Mouse (Mus musculus): Measurements from ENCODE around the gene Parp14. TPM values are rescaled to one million over a fixed set of nuclear protein-coding genes. Genes with fewer than 3 reads are reported as not detected.

The Parp14 gene
- polyA plus RNA-seq, 3 experiments from 2014 or later = 36.0 to 48.6 (median 36.6) TPM

DNA sequence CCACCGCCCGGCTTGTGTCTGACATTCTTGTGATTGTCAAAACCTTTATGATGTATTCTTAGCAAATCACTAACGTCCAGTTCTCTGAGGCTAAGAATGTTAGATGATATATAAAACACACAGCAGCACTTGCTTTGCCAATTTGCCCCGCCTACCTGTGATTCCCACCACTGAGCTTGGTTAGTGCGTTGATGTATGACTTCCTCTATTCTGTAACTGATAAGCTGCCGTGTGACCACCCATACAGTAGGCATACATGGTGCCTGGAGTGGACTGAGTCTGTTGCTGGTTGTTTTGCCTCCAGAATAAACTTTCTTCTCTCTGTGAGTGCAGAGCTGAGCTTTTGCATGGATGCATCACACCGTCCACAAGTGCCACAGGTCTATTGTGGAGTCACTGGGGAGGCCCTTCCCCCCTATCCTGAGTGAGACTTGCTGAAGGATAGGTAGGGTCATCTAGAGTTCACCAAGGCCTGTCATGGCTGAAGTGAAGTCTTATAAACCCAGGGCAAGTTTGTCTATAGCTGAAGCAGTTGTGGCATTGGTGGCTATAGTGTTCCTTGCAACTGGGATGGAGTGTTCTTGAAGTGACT, 87.1 kb downstream of the Parp14 start:
- ATAC-seq = no peak

DNA sequence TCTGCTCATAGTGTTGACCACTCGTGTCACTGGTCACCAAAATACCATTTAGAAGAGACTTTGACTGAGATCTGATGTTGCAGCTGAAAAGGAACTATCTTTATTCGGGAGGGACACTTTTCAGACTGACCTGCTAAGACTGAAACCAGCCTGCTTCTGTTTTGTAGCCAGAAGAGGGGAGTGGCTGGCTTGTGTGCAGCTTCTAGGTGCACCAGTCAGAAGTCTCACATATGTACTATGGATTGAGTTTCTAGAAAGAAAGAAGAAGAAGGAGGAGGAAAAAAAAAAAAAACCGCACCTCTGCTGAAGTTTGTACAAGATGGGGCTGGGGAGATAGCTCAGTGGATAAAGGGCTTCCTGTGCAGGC, 88.2 kb downstream of the Parp14 start:
- no peak for ATAC-seq

Other genes starting within 250 kb of the Parp14 start
- gene Dirc2, start 102.2 kb downstream of the Parp14 start, polyA plus RNA-seq (2017; shearing (Covaris generic)) = 1 to 10 TPM; 1.4 to 4.9 (median 1.9) TPM
- gene Hspbap1, start 101.2 kb downstream of the Parp14 start, polyA plus RNA-seq (2017; shearing (Covaris generic)) = 10 to 100 TPM; 20.7 to 25.2 (median 21.8) TPM
- gene Parp9, start 66.9 kb upstream of the Parp14 start, polyA plus RNA-seq (2017; shearing (Covaris generic)) = 10 to 100 TPM; 62.4 to 76.7 (median 76.5) TPM
- gene Dtx3l, start 67.6 kb upstream of the Parp14 start, polyA plus RNA-seq (2017; shearing (Covaris generic)) = 10 to 100 TPM; 47.2 to 59.8 (median 52.9) TPM
- gene Kpna1, start 107.2 kb upstream of the Parp14 start, polyA plus RNA-seq (2017; shearing (Covaris generic)) = 10 to 100 TPM; 39.8 to 41.2 (median 40.9) TPM
- gene Wdr5b, start 169.6 kb upstream of the Parp14 start, polyA plus RNA-seq (2017; shearing (Covaris generic)) = 1 to 10 TPM; 7.2 to 9.7 (median 7.3) TPM
- 100 to 1,000 TPM in 2 of 3 experiments, 10 to 100 TPM in 1; 88.8 to 114 (median 113) TPM for gene Fam162a, start 200.1 kb upstream of the Parp14 start, polyA plus RNA-seq (2017; shearing (Covaris generic))
- gene Ccdc58, start 200.1 kb upstream of the Parp14 start, polyA plus RNA-seq (2017; shearing (Covaris generic)) = 10 to 100 TPM; 31.1 to 34.2 (median 31.7) TPM